Mouse (Mus musculus): Measurements from ENCODE around the gene Nrip2. TPM values are rescaled to one million over a fixed set of nuclear protein-coding genes. Genes with fewer than 3 reads are reported as not detected.

The Nrip2 gene
- total and polyA plus RNA-seq, 3 experiments, result 1.6 to 2.6 (median 2.4) TPM

GRCm38 (mm10) chr6:128445761-128446535 is 46.9 kb downstream of the Nrip2 start:
- Histone ChIP-seq H3K4me3 (no peak overlapping the region), H3K4me1 (ENCODE audit: control insufficient read depth, insufficient read depth, low read length) (no peaks in the 10 kb centered on the region), H3K27ac (no peak overlapping the region), H3K79me2 (replicated peaks; ENCODE audit: control insufficient read depth, insufficient read depth, low read length) (no peaks in the 10 kb centered on the region), H3K36me3 (ENCODE audit: control insufficient read depth, insufficient read depth, low read length) (no peaks in the 10 kb centered on the region), H3K27me3 (ENCODE audit: control insufficient read depth, insufficient read depth, low read length) (no peaks in the 10 kb centered on the region), H3K9ac (ENCODE audit: low read depth, low read length) (no peak overlapping the region)
- no peak for TF ChIP-seq EP300 (IDR thresholded peaks at IDR 0.05; ENCODE audit: insufficient read depth, low read depth, low read length)
- TF ChIP-seq POLR2A (IDR thresholded peaks at IDR 0.05; ENCODE audit: insufficient read depth, low read depth, low read length), result no peak
- peak; percentile 85 for TF ChIP-seq CTCF (IDR thresholded peaks at IDR 0.05)
- DNase-seq, result peak; percentile 46 to 54
- WGBS, result 22% methylated on average over 14 of the region's 14 CpGs
- intact Hi-C loops (cut with DNase I), result loop anchor here (1.0 kb wide), 1 partner anchor 33 kb away; no protein-coding TSS in a partner anchor

DNA sequence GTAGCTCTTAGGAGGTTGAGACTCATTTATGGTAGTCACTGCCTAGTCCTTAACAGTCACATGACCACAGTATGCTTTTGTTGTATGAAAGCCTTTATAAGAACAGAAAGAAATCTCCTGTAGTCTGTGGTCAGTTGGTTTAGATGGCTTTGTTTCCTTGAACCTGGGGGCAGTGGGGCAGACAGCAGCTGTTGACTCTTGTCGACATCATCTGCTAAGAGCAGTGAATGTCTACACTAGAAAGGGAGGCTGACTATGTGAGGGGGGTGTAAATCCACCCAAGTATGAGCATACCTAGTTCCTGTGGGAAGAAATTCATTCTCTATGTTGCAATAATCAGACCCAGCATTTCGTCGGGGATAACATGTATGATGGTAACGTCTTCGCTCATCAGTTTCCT is 48.0 kb downstream of the Nrip2 start:
- H3K79me2 ChIP-seq (replicated peaks; ENCODE audit: control insufficient read depth, insufficient read depth, low read length), result no peaks in the 10 kb centered on the region
- no peaks in the 10 kb centered on the region for H3K27me3 ChIP-seq (ENCODE audit: control insufficient read depth, insufficient read depth, low read length)
- no peak overlapping the region for H3K4me3 ChIP-seq
- no peak for DNase-seq
- H3K27ac ChIP-seq, result no peak overlapping the region
- intact Hi-C loops (cut with DNase I), result no loop called here
- no peak overlapping the region for H3K9ac ChIP-seq (ENCODE audit: low read depth, low read length)
- 94% methylated on average over 5 of the region's 5 CpGs for WGBS
- no peak for TF ChIP-seq CTCF (IDR thresholded peaks at IDR 0.05)
- TF ChIP-seq POLR2A (IDR thresholded peaks at IDR 0.05; ENCODE audit: insufficient read depth, low read depth, low read length), result no peak
- TF ChIP-seq EP300 (IDR thresholded peaks at IDR 0.05; ENCODE audit: insufficient read depth, low read depth, low read length), result no peak
- H3K4me1 ChIP-seq (ENCODE audit: control insufficient read depth, insufficient read depth, low read length), result no peaks in the 10 kb centered on the region
- H3K36me3 ChIP-seq (ENCODE audit: control insufficient read depth, insufficient read depth, low read length), result no peaks in the 10 kb centered on the region

GRCm38 (mm10) chr6:128455835-128456605 is 56.9 kb downstream of the Nrip2 start:
- no peak overlapping the region for H3K27ac ChIP-seq
- H3K9ac ChIP-seq (ENCODE audit: low read depth, low read length), result no peak overlapping the region
- H3K27me3 ChIP-seq (ENCODE audit: control insufficient read depth, insufficient read depth, low read length), result no peaks in the 10 kb centered on the region
- TF ChIP-seq CTCF (IDR thresholded peaks at IDR 0.05) (no peak), EP300 (IDR thresholded peaks at IDR 0.05; ENCODE audit: insufficient read depth, low read depth, low read length) (no peak)
- 69% methylated on average over 12 of the region's 12 CpGs for WGBS
- intact Hi-C loops (cut with DNase I), result no loop called here
- H3K36me3 ChIP-seq (ENCODE audit: control insufficient read depth, insufficient read depth, low read length), result no peaks in the 10 kb centered on the region
- no peaks in the 10 kb centered on the region for H3K79me2 ChIP-seq (replicated peaks; ENCODE audit: control insufficient read depth, insufficient read depth, low read length)
- DNase-seq, result no peak
- H3K4me1 ChIP-seq (ENCODE audit: control insufficient read depth, insufficient read depth, low read length), result no peaks in the 10 kb centered on the region
- H3K4me3 ChIP-seq, result no peak overlapping the region

DNA sequence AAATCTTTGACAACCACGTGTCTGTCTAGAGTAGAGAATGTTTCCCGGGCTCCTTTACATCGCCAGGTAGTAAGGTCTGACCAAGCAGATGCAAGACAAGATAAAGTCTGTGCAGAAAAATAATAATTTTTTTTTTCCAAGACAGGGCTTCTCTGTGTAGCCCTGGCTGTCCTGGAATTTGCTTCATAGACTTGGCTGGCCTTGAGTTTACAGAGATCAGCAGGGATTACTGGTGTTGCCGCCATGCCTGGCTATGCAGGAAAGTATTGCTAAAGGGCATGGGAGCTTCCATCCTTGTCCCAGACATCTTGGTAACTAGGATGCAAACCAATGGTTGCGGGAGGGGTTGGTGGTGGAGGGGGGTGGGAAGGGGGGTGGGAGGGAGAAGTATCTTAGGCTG is 58.1 kb downstream of the Nrip2 start:
- Histone ChIP-seq H3K4me3 (no peak overlapping the region), H3K27ac (no peak overlapping the region), H3K27me3 (ENCODE audit: control insufficient read depth, insufficient read depth, low read length) (no peaks in the 10 kb centered on the region), H3K36me3 (ENCODE audit: control insufficient read depth, insufficient read depth, low read length) (no peaks in the 10 kb centered on the region), H3K79me2 (replicated peaks; ENCODE audit: control insufficient read depth, insufficient read depth, low read length) (no peaks in the 10 kb centered on the region), H3K4me1 (ENCODE audit: control insufficient read depth, insufficient read depth, low read length) (no peaks in the 10 kb centered on the region), H3K9ac (ENCODE audit: low read depth, low read length) (no peak overlapping the region)
- intact Hi-C loops (cut with DNase I), result no loop called here
- TF ChIP-seq EP300 (IDR thresholded peaks at IDR 0.05; ENCODE audit: insufficient read depth, low read depth, low read length) (no peak), CTCF (IDR thresholded peaks at IDR 0.05) (no peak), POLR2A (IDR thresholded peaks at IDR 0.05; ENCODE audit: insufficient read depth, low read depth, low read length) (no peak)
- DNase-seq, result no peak
- 69% methylated on average over 5 of the region's 5 CpGs for WGBS

GRCm38 (mm10) chr6:128460321-128460720 is 61.2 kb downstream of the Nrip2 start:
- no peaks in the 10 kb centered on the region for H3K27me3 ChIP-seq (ENCODE audit: control insufficient read depth, insufficient read depth, low read length)
- no peak overlapping the region for H3K9ac ChIP-seq (ENCODE audit: low read depth, low read length)
- no peaks in the 10 kb centered on the region for H3K79me2 ChIP-seq (replicated peaks; ENCODE audit: control insufficient read depth, insufficient read depth, low read length)
- DNase-seq, result no peak
- no peaks in the 10 kb centered on the region for H3K4me1 ChIP-seq (ENCODE audit: control insufficient read depth, insufficient read depth, low read length)
- intact Hi-C loops (cut with DNase I), result no loop called here
- H3K27ac ChIP-seq, result no peak overlapping the region
- 43% methylated on average over 2 of the region's 2 CpGs for whole genome bisulfite sequencing
- no peaks in the 10 kb centered on the region for H3K36me3 ChIP-seq (ENCODE audit: control insufficient read depth, insufficient read depth, low read length)
- no peak for TF ChIP-seq EP300 (IDR thresholded peaks at IDR 0.05; ENCODE audit: insufficient read depth, low read depth, low read length)
- no peak for TF ChIP-seq CTCF (IDR thresholded peaks at IDR 0.05)
- TF ChIP-seq POLR2A (IDR thresholded peaks at IDR 0.05; ENCODE audit: insufficient read depth, low read depth, low read length), result no peak
- H3K4me3 ChIP-seq, result no peak overlapping the region
